Mouse (Mus musculus) neural tube, embryonic 11.5 days (tissue): Measurements from ENCODE around the gene Trip6. TPM values are rescaled to one million over a fixed set of nuclear protein-coding genes. Genes with fewer than 3 reads are reported as not detected.

Experiments
- ATAC-seq: fragments of 200-750 bp; cut with Nextera tagmentation; 2 replicates; pipeline ENCODE4 v1.8.0; 2017; ENCODE audit warnings: moderate number of reproducible peaks, mild to moderate bottlenecking, moderate TSS enrichment, moderate library complexity; ENCODE audit not compliant: insufficient read depth, low FRiP score, low TSS enrichment
- DNase-seq: peaks from one replicate; pipeline ENCODE4 v3.0.0-alpha.2; 2015; ENCODE audit warnings: low spot score
- H3K27ac ChIP-seq: fragments of 300-500 bp; sonication (generic); 2 replicates; pipeline ENCODE4 v1.5.1; 2014; ENCODE audit warnings: low read depth, mild to moderate bottlenecking, low read length
- H3K27me3 ChIP-seq: fragments of 300-500 bp; sonication (generic); 2 replicates; pipeline ENCODE4 v1.6.1; 2014; ENCODE audit warnings: mild to moderate bottlenecking, low read length, mixed read lengths; ENCODE audit not compliant: control insufficient read depth, insufficient read depth
- H3K36me3 ChIP-seq: fragments of 300-500 bp; sonication (generic); 2 replicates; pipeline ENCODE4 v1.6.1; 2014; ENCODE audit warnings: mild to moderate bottlenecking, low read length, moderate library complexity, mixed read lengths; ENCODE audit not compliant: control insufficient read depth, insufficient read depth
- H3K4me1 ChIP-seq: fragments of 300-500 bp; sonication (generic); 2 replicates; pipeline ENCODE4 v1.6.1; 2014; ENCODE audit warnings: low read length, mixed read lengths; ENCODE audit not compliant: control insufficient read depth, insufficient read depth
- H3K4me2 ChIP-seq: fragments of 300-500 bp; sonication (generic); 2 replicates; pipeline ENCODE4 v1.6.1; 2014; ENCODE audit warnings: low read depth, mild to moderate bottlenecking, moderate library complexity
- H3K4me3 ChIP-seq: fragments of 300-500 bp; sonication (generic); 2 replicates; pipeline ENCODE4 v1.5.1; 2014; ENCODE audit warnings: low read depth, low read length
- H3K9ac ChIP-seq: fragments of 300-500 bp; sonication (generic); 2 replicates; pipeline ENCODE4 v1.6.1; 2014; ENCODE audit warnings: mild to moderate bottlenecking, low read length
- H3K9me3 ChIP-seq: fragments of 300-500 bp; sonication (generic); 2 replicates; pipeline ENCODE4 v1.6.1; 2016; ENCODE audit warnings: low read length; ENCODE audit not compliant: control insufficient read depth
- WGBS: fragments of 180-500 bp; shearing (Covaris S2); extraction: QIAGEN DNeasy Blood & Tissue Kit; methylation state at CpG from one replicate; pipeline ENCODE4 v1.1.7; 2014; 5-methylcytosine and 5-hydroxymethylcytosine counted together
- polyA plus RNA-seq: library from polyadenylated mRNA; unstranded; fragments of >200 nt; fragmentation: Nextera tagmentation; extraction: Ambion mirVana; gene quantifications from 2 replicates; pipeline ENCODE4 v1.2.1, GENCODE M21; 2014

The Trip6 gene
- polyA plus RNA-seq, 1 experiment from 2014 or later, result 38.1 TPM

DNA sequence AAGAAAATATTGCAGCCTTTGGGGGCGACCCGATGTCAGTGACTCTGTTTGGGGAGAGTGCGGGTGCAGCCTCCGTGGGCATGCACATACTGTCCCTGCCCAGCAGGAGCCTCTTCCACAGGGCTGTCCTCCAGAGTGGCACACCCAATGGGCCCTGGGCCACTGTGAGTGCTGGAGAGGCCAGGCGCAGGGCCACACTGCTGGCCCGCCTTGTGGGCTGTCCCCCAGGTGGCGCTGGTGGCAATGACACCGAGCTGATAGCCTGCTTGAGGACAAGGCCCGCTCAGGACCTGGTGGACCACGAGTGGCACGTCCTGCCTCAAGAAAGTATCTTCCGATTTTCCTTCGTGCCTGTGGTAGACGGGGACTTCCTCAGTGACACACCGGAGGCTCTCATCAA is 23.5 kb downstream of the Trip6 start:
- Histone ChIP-seq H3K9ac (no peak overlapping the region), H3K4me3 (no peak overlapping the region), H3K4me2 (peak overlapping the region; percentile 22), H3K4me1 (peaks cover 28% of the 10 kb centered on the region), H3K27ac (no peak overlapping the region), H3K36me3 (peaks cover 5% of the 10 kb centered on the region; the same call in 1 of the 2 replicates), H3K9me3 (no peaks in the 10 kb centered on the region), H3K27me3 (peaks cover 42% of the 10 kb centered on the region)
- ATAC-seq, result no peak
- peak; percentile 44 for DNase-seq
- 20% methylated on average over 15 of the region's 15 CpGs for WGBS

DNA sequence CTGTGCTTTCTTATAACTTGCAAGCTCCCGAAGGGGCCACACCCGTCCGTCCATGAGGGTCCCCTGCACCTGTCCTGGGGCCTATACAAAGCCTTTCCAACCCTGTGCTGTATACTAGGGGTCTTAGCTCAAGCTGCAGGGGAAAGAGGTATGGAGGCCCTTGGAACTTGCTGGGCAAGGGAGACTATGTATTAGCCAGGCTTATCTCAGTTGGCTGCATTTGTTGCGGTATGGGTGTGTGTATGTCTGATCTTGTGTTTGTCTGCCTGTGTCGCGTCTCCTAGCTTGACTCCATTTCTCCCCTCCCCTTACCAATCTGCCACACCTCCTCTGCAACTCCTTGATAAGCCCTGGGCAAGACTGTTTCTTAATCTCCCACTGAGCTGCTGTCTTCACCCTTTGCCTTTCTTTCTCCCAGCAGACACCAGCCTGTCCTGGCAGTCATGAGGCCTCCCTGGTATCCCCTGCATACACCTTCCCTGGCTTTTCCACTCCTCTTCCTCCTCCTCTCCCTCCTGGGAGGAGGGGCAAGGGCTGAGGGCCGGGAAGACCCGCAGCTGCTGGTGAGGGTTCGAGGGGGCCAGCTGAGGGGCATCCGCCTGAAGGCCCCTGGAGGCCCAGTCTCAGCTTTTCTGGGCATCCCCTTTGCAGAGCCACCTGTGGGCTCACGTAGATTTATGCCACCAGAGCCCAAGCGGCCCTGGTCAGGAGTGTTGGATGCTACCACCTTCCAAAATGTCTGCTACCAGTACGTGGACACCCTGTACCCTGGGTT is 24.4 kb downstream of the Trip6 start:
- ATAC-seq, result no peak
- no peak for DNase-seq
- 57% methylated on average over 13 of the region's 13 CpGs for WGBS
- peak overlapping the region; percentile 39; the same call in 1 of the 2 replicates for H3K4me3 ChIP-seq
- H3K4me2 ChIP-seq, result peak overlapping the region; percentile 28
- peak overlapping the region; percentile 18 for H3K9ac ChIP-seq
- H3K27me3 ChIP-seq, result peaks cover 42% of the 10 kb centered on the region
- no peak overlapping the region for H3K27ac ChIP-seq
- no peaks in the 10 kb centered on the region for H3K36me3 ChIP-seq
- H3K4me1 ChIP-seq, result peaks cover 21% of the 10 kb centered on the region
- H3K9me3 ChIP-seq, result no peaks in the 10 kb centered on the region

GRCm38 (mm10) chr5:137288999-137289470 is 25.2 kb downstream of the Trip6 start:
- Histone ChIP-seq H3K9me3 (no peaks in the 10 kb centered on the region), H3K27me3 (peaks cover 42% of the 10 kb centered on the region), H3K36me3 (no peaks in the 10 kb centered on the region), H3K4me1 (peaks cover 20% of the 10 kb centered on the region), H3K27ac (no peak overlapping the region), H3K9ac (peak overlapping the region; percentile 18; the same call in 1 of the 2 replicates), H3K4me3 (peak overlapping the region; percentile 39), H3K4me2 (peak overlapping the region; percentile 28)
- DNase-seq (peak; percentile 75), ATAC-seq (no peak)
- WGBS, result 3% methylated on average over 25 of the region's 25 CpGs

- Histone ChIP-seq H3K4me3 (peak overlapping the region; percentile 39), H3K27ac (peak overlapping the region; percentile 50; the same call in 1 of the 2 replicates), H3K4me1 (peaks cover 16% of the 10 kb centered on the region), H3K9ac (peak overlapping the region; percentile 52), H3K36me3 (no peaks in the 10 kb centered on the region), H3K4me2 (peak overlapping the region; percentile 86), H3K27me3 (peaks cover 42% of the 10 kb centered on the region), H3K9me3 (no peaks in the 10 kb centered on the region)
- DNase-seq (no peak), ATAC-seq (no peak)
- under 1% methylated on average over 52 of the region's 65 CpGs for WGBS
Observed at GRCm38 (mm10) chr5:137287953-137288743, 26.1 kb downstream of the Trip6 start.

- ATAC-seq (peak; percentile 51), DNase-seq (peak; percentile 67)
- Histone ChIP-seq H3K4me2 (peak within 1 kb of the TSS; percentile 86), H3K9ac (peak within 1 kb of the TSS; percentile 59), H3K9me3 (no peaks in the 10 kb centered on the region), H3K27me3 (peaks cover 42% of the 10 kb centered on the region), H3K36me3 (no peaks in the 10 kb centered on the region), H3K4me1 (peaks cover 14% of the 10 kb centered on the region), H3K27ac (peak within 1 kb of the TSS; percentile 53; the same call in 1 of the 2 replicates), H3K4me3 (peak within 1 kb of the TSS; percentile 43)
- 1% methylated on average over 39 of the region's 40 CpGs for WGBS
Observed at GRCm38 (mm10) chr5:137287032-137287952, 26.9 kb downstream of the Trip6 start, which contains the start of gene Ache. Gene Ache (plus strand): TSS chr5:137287519.

GRCm38 (mm10) chr5:137286655-137287031 is 27.6 kb downstream of the Trip6 start:
- Histone ChIP-seq H3K9ac (peak overlapping the region; percentile 59), H3K4me3 (peak overlapping the region; percentile 43), H3K36me3 (no peaks in the 10 kb centered on the region), H3K27me3 (peaks cover 40% of the 10 kb centered on the region), H3K4me1 (peaks cover 14% of the 10 kb centered on the region), H3K4me2 (peak overlapping the region; percentile 86), H3K27ac (no peak overlapping the region), H3K9me3 (no peaks in the 10 kb centered on the region)
- peak; percentile 64 for ATAC-seq
- 1% methylated on average over 12 of the region's 16 CpGs for WGBS
- peak; percentile 90 for DNase-seq

DNA sequence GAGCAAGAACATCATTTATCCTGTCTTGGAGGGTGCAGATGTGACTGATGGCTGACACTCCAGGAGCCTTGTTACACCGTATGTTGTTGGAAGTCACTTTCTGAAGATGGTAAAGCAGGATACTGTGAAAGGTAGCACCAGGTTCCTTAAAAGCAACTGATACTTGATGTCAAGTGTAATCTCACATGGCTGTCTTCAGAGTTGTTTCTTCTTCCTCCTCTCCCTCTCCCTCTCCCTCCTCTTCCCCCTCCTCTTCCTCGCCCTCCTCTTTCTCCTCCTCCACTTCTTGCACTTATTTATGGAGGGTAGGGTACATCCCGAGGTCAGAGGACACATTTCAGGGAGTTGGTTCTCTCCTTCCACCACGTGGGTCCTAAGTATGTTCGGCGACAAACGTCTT is 28.2 kb downstream of the Trip6 start:
- Histone ChIP-seq H3K27me3 (peaks cover 36% of the 10 kb centered on the region), H3K9me3 (no peaks in the 10 kb centered on the region), H3K36me3 (no peaks in the 10 kb centered on the region), H3K4me2 (no peak overlapping the region), H3K4me3 (no peak overlapping the region), H3K9ac (no peak overlapping the region), H3K4me1 (peaks cover 14% of the 10 kb centered on the region), H3K27ac (no peak overlapping the region)
- ATAC-seq (no peak), DNase-seq (no peak)
- 53% methylated on average over 7 of the region's 7 CpGs for WGBS

GRCm38 (mm10) chr5:137285045-137285444 is 29.2 kb downstream of the Trip6 start:
- Histone ChIP-seq H3K4me2 (no peak overlapping the region), H3K4me3 (no peak overlapping the region), H3K4me1 (peaks cover 14% of the 10 kb centered on the region), H3K36me3 (no peaks in the 10 kb centered on the region), H3K27ac (no peak overlapping the region), H3K9ac (no peak overlapping the region), H3K27me3 (peaks cover 27% of the 10 kb centered on the region), H3K9me3 (no peaks in the 10 kb centered on the region)
- ATAC-seq, result no peak
- 59% methylated on average over 5 of the region's 5 CpGs for WGBS
- DNase-seq, result peak; percentile 31
